Mouse (Mus musculus): ENCODE data around the gene Tmem184b. TPM values are rescaled to one million over a fixed set of nuclear protein-coding genes. Genes with fewer than 3 reads are reported as not detected.

Gene Tmem184b
- polyA plus RNA-seq, 1 experiment from 2014 or later: 42.4 TPM

GRCm38 (mm10) chr15:79330521-79330920 lies 72.8 kb downstream of the Tmem184b start:
- Histone ChIP-seq H3K4me2 (ENCODE audit: low read length) (no peak overlapping the region), H3K4me3 (ENCODE audit: low read length) (no peak overlapping the region), H3K36me3 (ENCODE audit: control insufficient read depth, insufficient read depth, low read length) (no peaks in the 10 kb centered on the region), H3K27ac (ENCODE audit: low read depth, low read length) (no peak overlapping the region), H3K9ac (ENCODE audit: low read depth, low read length) (no peak overlapping the region), H3K27me3 (replicated peaks; ENCODE audit: control insufficient read depth, insufficient read depth, low read length) (no peaks in the 10 kb centered on the region), H3K4me1 (ENCODE audit: control insufficient read depth, insufficient read depth, low read depth, low read length) (peaks cover 8% of the 10 kb centered on the region), H3K9me3 (ENCODE audit: control insufficient read depth, low read length) (no peaks in the 10 kb centered on the region)
- 79% methylated on average over 4 of the region's 4 CpGs for WGBS
- ATAC-seq: no peak

GRCm38 (mm10) chr15:79329979-79330363 lies 73.4 kb downstream of the Tmem184b start:
- Histone ChIP-seq H3K9me3 (ENCODE audit: control insufficient read depth, low read length) (no peaks in the 10 kb centered on the region), H3K27ac (ENCODE audit: low read depth, low read length) (no peak overlapping the region), H3K9ac (ENCODE audit: low read depth, low read length) (no peak overlapping the region), H3K4me1 (ENCODE audit: control insufficient read depth, insufficient read depth, low read depth, low read length) (peaks cover 8% of the 10 kb centered on the region), H3K4me3 (ENCODE audit: low read length) (no peak overlapping the region), H3K36me3 (ENCODE audit: control insufficient read depth, insufficient read depth, low read length) (no peaks in the 10 kb centered on the region), H3K27me3 (replicated peaks; ENCODE audit: control insufficient read depth, insufficient read depth, low read length) (no peaks in the 10 kb centered on the region), H3K4me2 (ENCODE audit: low read length) (no peak overlapping the region)
- WGBS: 86% methylated on average over 6 of the region's 6 CpGs
- no peak for ATAC-seq

DNA sequence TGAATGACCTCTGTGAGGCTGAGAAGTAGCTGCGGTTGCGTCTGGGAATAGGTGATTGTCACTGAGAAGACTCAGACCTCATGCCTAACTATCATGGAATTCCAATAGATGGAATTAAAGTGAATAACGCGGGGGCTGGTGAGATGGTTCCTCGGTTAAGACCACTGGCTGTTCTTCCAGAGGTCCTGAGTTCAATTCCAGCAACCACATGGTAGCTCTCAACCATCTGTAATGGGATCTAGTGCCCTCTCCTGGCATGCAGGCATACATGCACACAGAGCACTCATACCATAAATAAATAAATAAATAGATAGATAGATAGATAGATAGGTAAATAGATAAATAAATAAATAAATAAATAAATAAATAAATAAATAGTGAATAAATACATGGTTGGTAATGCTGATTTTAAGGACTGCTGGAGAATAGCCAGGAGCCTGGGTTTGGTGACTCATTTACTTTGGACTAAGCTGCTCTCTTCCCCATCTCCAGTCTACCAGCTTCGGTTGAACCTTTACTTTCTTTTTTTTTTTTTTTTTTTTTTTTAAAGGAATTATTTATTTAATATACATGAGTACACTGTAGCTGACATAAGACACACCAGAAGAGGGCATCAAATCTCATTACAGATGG lies 73.9 kb downstream of the Tmem184b start:
- ATAC-seq: no peak
- 95% methylated on average over 6 of the region's 6 CpGs for WGBS
- no peak overlapping the region for H3K4me3 ChIP-seq (ENCODE audit: low read length)

DNA sequence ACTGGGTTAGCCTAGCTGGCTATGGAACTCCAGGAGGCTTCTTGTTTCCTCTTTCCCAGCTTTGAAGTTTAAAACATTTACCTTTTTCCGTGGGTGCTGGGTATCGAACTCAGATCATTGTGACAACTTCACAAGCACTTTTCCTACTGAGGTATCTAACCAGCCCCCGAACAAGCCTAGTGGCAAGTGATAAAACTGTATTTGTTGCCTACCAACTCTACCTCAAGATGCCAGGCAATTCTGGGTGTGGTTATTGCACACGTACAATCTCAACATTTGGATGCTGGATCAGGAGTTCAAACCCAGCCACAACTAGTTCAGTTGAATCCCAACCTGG lies 74.5 kb downstream of the Tmem184b start:
- peak overlapping the region; percentile 83; the same call in 1 of the 2 replicates for H3K4me2 ChIP-seq (ENCODE audit: low read length)
- 96% methylated on average over 4 of the region's 4 CpGs for WGBS
- ATAC-seq: no peak
- no peaks in the 10 kb centered on the region for H3K36me3 ChIP-seq (ENCODE audit: control insufficient read depth, insufficient read depth, low read length)
- H3K27me3 ChIP-seq (replicated peaks; ENCODE audit: control insufficient read depth, insufficient read depth, low read length): no peaks in the 10 kb centered on the region
- H3K9ac ChIP-seq (ENCODE audit: low read depth, low read length): no peak overlapping the region
- no peaks in the 10 kb centered on the region for H3K9me3 ChIP-seq (ENCODE audit: control insufficient read depth, low read length)
- no peak overlapping the region; the same call in 1 of the 2 replicates for H3K27ac ChIP-seq (ENCODE audit: low read depth, low read length)
- H3K4me1 ChIP-seq (ENCODE audit: control insufficient read depth, insufficient read depth, low read depth, low read length): peaks cover 8% of the 10 kb centered on the region
- H3K4me3 ChIP-seq (ENCODE audit: low read length): no peak overlapping the region

More for the DNA sequence above, 73.9 kb downstream of the Tmem184b start:
- Histone ChIP-seq H3K27ac (ENCODE audit: low read depth, low read length) (no peak overlapping the region), H3K36me3 (ENCODE audit: control insufficient read depth, insufficient read depth, low read length) (no peaks in the 10 kb centered on the region), H3K9ac (ENCODE audit: low read depth, low read length) (no peak overlapping the region), H3K9me3 (ENCODE audit: control insufficient read depth, low read length) (no peaks in the 10 kb centered on the region), H3K4me2 (ENCODE audit: low read length) (no peak overlapping the region), H3K27me3 (replicated peaks; ENCODE audit: control insufficient read depth, insufficient read depth, low read length) (no peaks in the 10 kb centered on the region), H3K4me1 (ENCODE audit: control insufficient read depth, insufficient read depth, low read depth, low read length) (peaks cover 8% of the 10 kb centered on the region)

GRCm38 (mm10) chr15:79328058-79328938 lies 75.1 kb downstream of the Tmem184b start, which contains the start of gene Pla2g6:
Pla2g6 (minus strand) TSS chr15:79328390.
- Histone ChIP-seq H3K9me3 (ENCODE audit: control insufficient read depth, low read length) (no peaks in the 10 kb centered on the region), H3K4me3 (ENCODE audit: low read length) (peak within 1 kb of the TSS; percentile 54), H3K4me2 (ENCODE audit: low read length) (peak within 1 kb of the TSS; percentile 83), H3K27ac (ENCODE audit: low read depth, low read length) (peak within 1 kb of the TSS; percentile 86), H3K36me3 (ENCODE audit: control insufficient read depth, insufficient read depth, low read length) (no peaks in the 10 kb centered on the region), H3K9ac (ENCODE audit: low read depth, low read length) (peak within 1 kb of the TSS; percentile 66), H3K4me1 (ENCODE audit: control insufficient read depth, insufficient read depth, low read depth, low read length) (peaks cover 8% of the 10 kb centered on the region), H3K27me3 (replicated peaks; ENCODE audit: control insufficient read depth, insufficient read depth, low read length) (no peaks in the 10 kb centered on the region)
- WGBS: 5% methylated on average over 39 of the region's 46 CpGs
- peak; percentile 98 for ATAC-seq

- Histone ChIP-seq H3K36me3 (ENCODE audit: control insufficient read depth, insufficient read depth, low read length) (no peaks in the 10 kb centered on the region), H3K4me1 (ENCODE audit: control insufficient read depth, insufficient read depth, low read depth, low read length) (peaks cover 8% of the 10 kb centered on the region), H3K27ac (ENCODE audit: low read depth, low read length) (peak overlapping the region; percentile 86), H3K9ac (ENCODE audit: low read depth, low read length) (peak overlapping the region; percentile 66), H3K4me3 (ENCODE audit: low read length) (peak overlapping the region; percentile 54), H3K9me3 (ENCODE audit: control insufficient read depth, low read length) (no peaks in the 10 kb centered on the region), H3K4me2 (ENCODE audit: low read length) (peak overlapping the region; percentile 83), H3K27me3 (replicated peaks; ENCODE audit: control insufficient read depth, insufficient read depth, low read length) (no peaks in the 10 kb centered on the region)
- ATAC-seq: peak; percentile 34
- 8% methylated on average over 20 of the region's 20 CpGs for WGBS
Measured at GRCm38 (mm10) chr15:79326971-79327961, 76.1 kb downstream of the Tmem184b start.

DNA sequence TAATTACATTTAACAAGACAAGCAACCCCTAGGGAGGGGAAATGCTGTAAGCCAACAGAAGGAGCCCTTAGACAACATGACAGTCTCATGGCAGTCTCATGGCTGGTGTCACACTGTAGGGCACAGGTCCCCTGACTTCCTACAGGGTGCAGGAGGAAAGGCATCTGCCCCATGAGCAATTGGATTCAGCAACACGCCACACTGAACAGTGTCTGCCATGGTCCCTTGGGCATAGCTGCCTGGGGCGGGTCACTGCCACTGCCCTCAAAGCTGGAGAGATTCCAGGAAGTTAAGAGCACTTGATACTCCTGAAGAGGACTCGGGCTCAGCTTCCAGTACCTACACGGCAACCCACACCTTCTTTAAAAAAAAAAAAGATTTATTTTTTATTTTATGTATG lies 77.1 kb downstream of the Tmem184b start:
- Histone ChIP-seq H3K4me2 (ENCODE audit: low read length) (no peak overlapping the region), H3K27me3 (replicated peaks; ENCODE audit: control insufficient read depth, insufficient read depth, low read length) (no peaks in the 10 kb centered on the region), H3K4me1 (ENCODE audit: control insufficient read depth, insufficient read depth, low read depth, low read length) (peaks cover 8% of the 10 kb centered on the region), H3K4me3 (ENCODE audit: low read length) (no peak overlapping the region), H3K9ac (ENCODE audit: low read depth, low read length) (no peak overlapping the region), H3K27ac (ENCODE audit: low read depth, low read length) (peak overlapping the region; percentile 23; the same call in 1 of the 2 replicates), H3K9me3 (ENCODE audit: control insufficient read depth, low read length) (no peaks in the 10 kb centered on the region), H3K36me3 (ENCODE audit: control insufficient read depth, insufficient read depth, low read length) (no peaks in the 10 kb centered on the region)
- ATAC-seq: no peak
- 54% methylated on average over 4 of the region's 4 CpGs for WGBS

DNA sequence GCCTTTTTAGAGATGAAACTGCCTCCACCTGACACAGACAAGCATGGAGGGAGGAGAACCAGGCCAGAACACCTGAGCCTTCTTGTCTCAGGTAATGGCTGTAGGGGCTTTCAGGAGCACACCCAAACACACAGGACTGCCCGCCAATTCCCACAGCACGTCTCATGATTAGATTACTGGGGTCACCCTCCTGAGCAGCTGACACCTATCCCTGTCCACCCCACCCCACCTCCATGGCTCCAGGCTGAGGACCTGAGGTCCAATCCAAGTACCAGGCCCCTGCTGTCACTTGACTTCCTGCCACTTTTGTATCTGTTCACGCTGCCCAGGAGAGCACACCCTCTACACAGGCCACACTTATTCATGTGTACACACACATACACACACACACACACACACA lies 77.6 kb downstream of the Tmem184b start:
- H3K27ac ChIP-seq (ENCODE audit: low read depth, low read length): no peak overlapping the region
- peaks cover 8% of the 10 kb centered on the region for H3K4me1 ChIP-seq (ENCODE audit: control insufficient read depth, insufficient read depth, low read depth, low read length)
- no peaks in the 10 kb centered on the region for H3K9me3 ChIP-seq (ENCODE audit: control insufficient read depth, low read length)
- no peak for ATAC-seq
- H3K27me3 ChIP-seq (replicated peaks; ENCODE audit: control insufficient read depth, insufficient read depth, low read length): no peaks in the 10 kb centered on the region
- no peak overlapping the region for H3K4me3 ChIP-seq (ENCODE audit: low read length)
- H3K4me2 ChIP-seq (ENCODE audit: low read length): no peak overlapping the region
- no peaks in the 10 kb centered on the region for H3K36me3 ChIP-seq (ENCODE audit: control insufficient read depth, insufficient read depth, low read length)
- WGBS: 85% methylated on average over 3 of the region's 3 CpGs
- H3K9ac ChIP-seq (ENCODE audit: low read depth, low read length): no peak overlapping the region

All from hindbrain, embryonic 16.5 days (tissue).